Mouse (Mus musculus) right cerebral cortex, postnatal 10 days (tissue): ENCODE results near the gene Serpina1f.
A peak's percentile ranks its signal among the peaks of the same experiment; 100 is the strongest.
"Not testable (repeated sequence)": the region's sequence is repeated elsewhere in the genome, so short reads cannot be mapped to it uniquely, and the experiment has no call there.

Experiments
- DNase-seq, 2 experiments: peaks; one replicate each; pipeline ENCODE4 v3.0.0; 2021; ENCODE audit warnings: low spot score in 2 of 2

The Serpina1f gene

GRCm38 (mm10) chr12:103662053-103662452 lies 33.3 kb downstream of the Serpina1f start:
- not testable (repeated sequence) for DNase-seq

- DNase-seq: no peak
These were observed 35.3 kb downstream of the Serpina1f start for GRCm38 (mm10) chr12:103660076-103660475.

- no peak for DNase-seq
These were observed 36.2 kb downstream of the Serpina1f start for GRCm38 (mm10) chr12:103659171-103659570.

GRCm38 (mm10) chr12:103657991-103658390 lies 37.3 kb downstream of the Serpina1f start:
- no peak for DNase-seq

- no peak for DNase-seq
These were observed 38.3 kb downstream of the Serpina1f start, which contains the start of gene Serpina6 for GRCm38 (mm10) chr12:103656848-103657626. Serpina6 (minus strand) TSS chr12:103657212.

- no peak for DNase-seq
These were observed 39.9 kb downstream of the Serpina1f start for GRCm38 (mm10) chr12:103655123-103656044.

- no peak for DNase-seq
These were observed 41.5 kb downstream of the Serpina1f start for GRCm38 (mm10) chr12:103653836-103654235.

- DNase-seq: no peak
These were observed 49.0 kb downstream of the Serpina1f start for GRCm38 (mm10) chr12:103646314-103646713.

- DNase-seq: no peak
These were observed 50.7 kb downstream of the Serpina1f start for GRCm38 (mm10) chr12:103644601-103645000.

- DNase-seq: no peak
These were observed 51.5 kb downstream of the Serpina1f start for GRCm38 (mm10) chr12:103643818-103644217.

GRCm38 (mm10) chr12:103643336-103643735 lies 52.0 kb downstream of the Serpina1f start:
- peak; percentile 84 to 90 for DNase-seq
